Mouse (Mus musculus) thymus, adult 2 months (tissue): ENCODE data around the gene Olfml2a.

Experiments used
- CTCF ChIP-seq: fragments of 200-500 bp; IDR thresholded peaks from 2 replicates; pipeline ENCODE4 v1.5.1; 2012; ENCODE audit warnings: mild to moderate bottlenecking, control low read depth, low read length, moderate library complexity, borderline replicate concordance; ENCODE audit not compliant: control insufficient read depth, poor library complexity, insufficient read depth; ENCODE audit errors: extremely low read depth
- POLR2A ChIP-seq: fragments of 200-500 bp; IDR thresholded peaks from 2 replicates; pipeline ENCODE4 v1.6.1; 2012; ENCODE audit warnings: mild to moderate bottlenecking, low read length, control low read depth, moderate library complexity; ENCODE audit not compliant: control insufficient read depth, poor library complexity, insufficient read depth; ENCODE audit errors: extremely low read depth

DNA sequence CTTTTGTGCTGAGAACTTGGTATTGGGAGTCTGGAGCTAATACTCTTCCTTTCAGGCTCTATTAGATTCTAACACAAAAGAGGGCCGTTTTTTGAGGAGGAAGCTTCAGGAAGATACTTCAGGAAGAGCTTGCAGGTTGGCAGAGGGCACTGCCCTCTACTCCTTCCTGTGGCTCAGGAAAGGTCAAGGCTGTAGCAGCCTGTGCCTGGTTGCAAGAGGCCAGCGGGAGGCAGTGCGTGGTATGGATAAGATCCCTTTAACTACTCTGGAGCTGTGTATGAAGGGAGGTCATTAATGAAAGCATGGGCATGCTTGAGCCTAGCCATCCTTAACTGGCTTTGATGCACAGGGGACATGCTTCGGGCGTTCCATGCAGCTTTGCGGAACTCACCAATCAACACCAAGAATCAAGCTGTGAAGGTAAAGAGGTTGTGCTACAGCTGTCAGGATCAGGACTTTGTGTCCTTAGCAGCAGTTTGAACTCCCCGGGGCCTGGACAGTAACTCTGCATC lies 81.0 kb downstream of the Olfml2a start:
- TF ChIP-seq CTCF: no peak
- TF ChIP-seq POLR2A: no peak
